Mouse (Mus musculus): ENCODE results near the gene Hhatl.

- no peak for TF ChIP-seq CTCF (IDR thresholded peaks at IDR 0.05; ENCODE audit: borderline replicate concordance, insufficient read depth, low read length)
- TF ChIP-seq POLR2A (IDR thresholded peaks at IDR 0.05; ENCODE audit: low read depth, low read length) = no peak
Measured at GRCm38 (mm10) chr9:121791757-121792521, at the start of gene Hhatl.

Measured in embryonic fibroblast, embryonic 13.5 days (primary cell).